Mouse (Mus musculus) heart, embryonic 11.5 days (tissue): ENCODE data around the gene Foxred2. TPM values are rescaled to one million over a fixed set of nuclear protein-coding genes. Genes with fewer than 3 reads are reported as not detected.

Source experiments
- ATAC-seq: fragments of 200-750 bp; cut with Nextera tagmentation; replicated peaks from 2 replicates; pipeline ENCODE4 v1.8.0; 2017; ENCODE audit warnings: moderate library complexity; ENCODE audit not compliant: insufficient number of reproducible peaks, low FRiP score, low TSS enrichment
- H3K27ac ChIP-seq: fragments of 300-500 bp; sonication (generic); 2 replicates; pipeline ENCODE4 v1.5.1; 2014; ENCODE audit warnings: mild to moderate bottlenecking, low read depth, low read length
- H3K27me3 ChIP-seq: fragments of 300-500 bp; sonication (generic); 2 replicates; pipeline ENCODE4 v1.6.1; 2014; ENCODE audit warnings: mild to moderate bottlenecking, low read length, mixed read lengths; ENCODE audit not compliant: control insufficient read depth, insufficient read depth
- H3K36me3 ChIP-seq: fragments of 300-500 bp; sonication (generic); 2 replicates; pipeline ENCODE4 v1.6.1; 2014; ENCODE audit warnings: mild to moderate bottlenecking, low read length, moderate library complexity, mixed read lengths; ENCODE audit not compliant: control insufficient read depth, insufficient read depth
- H3K4me1 ChIP-seq: fragments of 300-500 bp; sonication (generic); 2 replicates; pipeline ENCODE4 v1.6.1; 2014; ENCODE audit warnings: low read length; ENCODE audit not compliant: control insufficient read depth, insufficient read depth
- H3K4me2 ChIP-seq: fragments of 300-500 bp; sonication (generic); 2 replicates; pipeline ENCODE4 v1.6.1; 2014; ENCODE audit warnings: mild to moderate bottlenecking, moderate library complexity
- H3K4me3 ChIP-seq: fragments of 300-500 bp; sonication (generic); 2 replicates; pipeline ENCODE4 v1.5.1; 2014; ENCODE audit warnings: low read depth, low read length
- H3K9ac ChIP-seq: fragments of 300-500 bp; sonication (generic); 2 replicates; pipeline ENCODE4 v1.6.1; 2014; ENCODE audit warnings: mild to moderate bottlenecking, low read depth, low read length, moderate library complexity
- H3K9me3 ChIP-seq: fragments of 300-500 bp; sonication (generic); replicated peaks from 2 replicates; pipeline ENCODE4 v1.6.1; 2016; ENCODE audit warnings: low read length; ENCODE audit not compliant: control insufficient read depth
- WGBS: fragments of 180-500 bp; shearing (Covaris S2); extraction: QIAGEN DNeasy Blood & Tissue Kit; methylation state at CpG from one replicate; pipeline ENCODE4 v1.1.7; 2014; ENCODE audit not compliant: insufficient replicate concordance; 5-methylcytosine and 5-hydroxymethylcytosine counted together
- polyA plus RNA-seq: library from polyadenylated mRNA; unstranded; fragments of >200 nt; fragmentation: Nextera tagmentation; extraction: Ambion mirVana; gene quantifications from 2 replicates; pipeline ENCODE4 v1.2.1, GENCODE M21; 2014

Foxred2 gene
- polyA plus RNA-seq, 1 experiment from 2014 or later = 1.2 TPM

DNA sequence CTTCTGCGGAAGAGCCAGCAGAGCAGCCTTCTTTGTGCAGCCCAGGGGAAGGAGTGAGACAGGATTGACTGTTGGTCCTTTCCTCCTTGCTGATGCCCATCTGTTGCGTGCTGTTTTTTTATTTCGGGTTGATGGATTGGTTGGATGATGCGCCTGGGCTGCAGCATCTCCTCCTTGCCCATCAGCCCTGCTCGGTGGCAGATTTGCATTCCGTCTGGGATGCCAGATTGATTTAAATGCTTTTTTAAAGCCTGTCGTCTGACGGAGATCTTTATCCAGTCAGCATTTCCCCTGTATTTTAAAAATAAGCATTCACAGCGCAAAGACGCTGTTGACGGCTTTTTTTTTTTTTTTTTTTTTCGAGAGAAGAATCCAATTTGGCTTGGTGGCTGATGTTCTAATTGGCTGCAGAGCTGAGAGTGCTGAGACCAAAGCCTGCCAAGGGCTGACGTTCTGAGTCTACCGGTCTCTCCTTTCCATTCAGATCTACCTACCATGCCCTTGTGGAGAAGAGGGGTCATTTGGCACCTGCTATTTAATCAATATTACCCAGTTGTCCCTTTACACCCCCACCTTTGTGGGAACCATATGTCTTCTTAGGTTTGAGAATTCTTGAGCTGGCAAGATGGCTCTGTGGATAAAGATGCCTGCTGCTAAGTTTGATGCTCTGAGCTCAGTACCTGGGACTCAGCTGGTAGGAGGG, 20.7 kb downstream of the Foxred2 start:
- H3K4me1 ChIP-seq = no peaks in the 10 kb centered on the region; the same call in 1 of the 2 replicates
- no peaks in the 10 kb centered on the region for H3K9me3 ChIP-seq
- 72% methylated on average over 14 of the region's 14 CpGs for WGBS
- no peak overlapping the region for H3K27ac ChIP-seq
- H3K4me3 ChIP-seq = no peak overlapping the region
- H3K9ac ChIP-seq = no peak overlapping the region
- no peak for ATAC-seq
- H3K36me3 ChIP-seq = no peaks in the 10 kb centered on the region
- H3K4me2 ChIP-seq = no peak overlapping the region
- H3K27me3 ChIP-seq = no peaks in the 10 kb centered on the region

DNA sequence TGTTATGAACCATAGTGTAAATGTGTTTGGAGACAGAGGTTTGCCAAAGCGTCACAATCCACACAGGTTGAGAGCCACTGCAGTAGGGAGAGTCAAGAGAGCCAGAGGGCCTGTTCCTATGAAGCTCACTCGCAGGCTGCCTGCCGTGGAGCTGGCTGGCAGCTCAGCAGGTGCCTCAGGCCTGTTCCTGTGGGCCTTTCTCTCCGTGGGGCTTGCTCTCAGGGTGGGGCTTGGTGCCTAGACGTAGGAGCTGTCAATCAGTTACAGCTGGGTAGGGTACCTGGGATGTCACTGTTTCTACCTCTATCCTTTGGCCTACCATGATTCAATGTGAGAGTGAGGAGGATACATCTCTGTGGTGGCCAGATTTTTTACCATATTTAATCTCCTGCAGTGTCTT, 21.6 kb downstream of the Foxred2 start:
- no peak overlapping the region for H3K9ac ChIP-seq
- H3K4me1 ChIP-seq = peaks cover 1% of the 10 kb centered on the region; the same call in 1 of the 2 replicates
- no peak overlapping the region for H3K27ac ChIP-seq
- no peak overlapping the region for H3K4me2 ChIP-seq
- no peak overlapping the region for H3K4me3 ChIP-seq
- no peak for ATAC-seq
- WGBS = 59% methylated on average over 5 of the region's 5 CpGs
- no peaks in the 10 kb centered on the region for H3K27me3 ChIP-seq
- no peaks in the 10 kb centered on the region for H3K36me3 ChIP-seq
- H3K9me3 ChIP-seq = no peaks in the 10 kb centered on the region

DNA sequence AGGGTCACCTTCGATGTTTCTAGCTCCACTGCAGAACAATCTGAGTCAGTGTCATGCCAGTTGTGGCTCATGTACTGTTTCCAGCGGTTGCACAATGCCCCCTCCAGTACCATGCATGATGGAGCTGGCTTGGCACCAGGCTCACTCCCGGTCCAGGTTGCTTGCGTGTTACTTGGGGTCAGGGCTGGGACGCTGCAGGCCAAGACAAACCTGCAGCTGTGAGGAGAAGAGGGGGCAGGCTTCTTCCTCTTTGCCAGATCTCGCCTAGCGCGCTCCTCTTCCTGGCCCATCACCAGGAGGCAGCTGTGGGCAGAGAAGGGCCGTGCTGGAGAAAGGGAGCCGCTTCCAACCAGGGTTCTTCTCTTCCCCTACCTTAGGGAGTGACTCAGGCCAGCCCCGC, 22.2 kb downstream of the Foxred2 start:
- H3K4me3 ChIP-seq = no peak overlapping the region
- 75% methylated on average over 11 of the region's 11 CpGs for whole genome bisulfite sequencing
- H3K27ac ChIP-seq = no peak overlapping the region
- no peaks in the 10 kb centered on the region for H3K27me3 ChIP-seq
- H3K9ac ChIP-seq = peak overlapping the region; percentile 1; the same call in 1 of the 2 replicates
- H3K36me3 ChIP-seq = no peaks in the 10 kb centered on the region
- no peak for ATAC-seq
- H3K9me3 ChIP-seq = no peaks in the 10 kb centered on the region
- H3K4me2 ChIP-seq = no peak overlapping the region
- H3K4me1 ChIP-seq = peaks cover 6% of the 10 kb centered on the region; the same call in 1 of the 2 replicates

DNA sequence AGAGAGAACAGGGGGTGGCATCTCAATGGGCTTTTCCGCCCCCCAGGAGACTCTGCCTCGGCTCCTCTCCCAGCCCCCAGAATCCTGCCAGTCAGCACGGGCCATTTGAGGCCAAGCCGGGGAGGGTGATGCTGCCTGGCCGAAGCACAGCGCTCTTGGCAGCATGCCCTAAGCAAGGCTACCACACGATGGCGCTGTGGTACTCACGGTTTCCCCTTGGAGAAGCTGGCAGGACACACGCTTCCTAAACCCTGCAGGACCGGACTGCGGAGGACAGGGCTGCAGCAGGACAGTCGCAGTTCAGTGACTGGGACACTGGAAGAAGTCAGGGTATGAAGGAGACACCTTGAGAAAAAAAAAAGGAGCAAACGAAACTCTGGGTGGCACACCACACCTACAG, 22.8 kb downstream of the Foxred2 start:
- ATAC-seq = no peak
- H3K27ac ChIP-seq = no peak overlapping the region
- H3K4me2 ChIP-seq = peak overlapping the region; percentile 0
- no peaks in the 10 kb centered on the region for H3K36me3 ChIP-seq
- no peak overlapping the region for H3K9ac ChIP-seq
- no peaks in the 10 kb centered on the region for H3K27me3 ChIP-seq
- H3K4me1 ChIP-seq = peaks cover 6% of the 10 kb centered on the region; the same call in 1 of the 2 replicates
- H3K9me3 ChIP-seq = no peaks in the 10 kb centered on the region
- 2% methylated on average over 14 of the region's 14 CpGs for WGBS
- no peak overlapping the region for H3K4me3 ChIP-seq

DNA sequence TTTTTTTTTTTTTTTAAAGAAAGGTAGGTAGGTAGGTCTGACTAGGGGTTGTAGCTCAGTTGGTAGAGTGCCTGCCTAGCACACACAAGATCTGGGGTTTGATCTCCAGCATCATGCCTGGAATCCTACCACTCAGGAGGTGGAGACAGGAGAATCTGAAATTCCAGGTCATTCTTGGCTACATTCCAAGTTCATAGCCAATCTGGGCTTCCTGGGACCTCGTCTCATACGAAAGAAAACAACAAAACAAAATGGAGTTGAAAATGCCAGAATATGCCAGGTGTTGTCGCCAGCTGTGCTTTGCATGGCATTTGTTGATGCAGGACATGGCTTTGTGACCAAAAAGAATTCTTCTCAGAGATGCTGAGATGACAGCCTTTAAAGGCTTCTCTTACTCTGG, 23.3 kb downstream of the Foxred2 start:
- no peak for ATAC-seq
- Histone ChIP-seq H3K27me3 (no peaks in the 10 kb centered on the region), H3K9me3 (no peaks in the 10 kb centered on the region), H3K4me2 (peak overlapping the region; percentile 0; the same call in 1 of the 2 replicates), H3K36me3 (no peaks in the 10 kb centered on the region), H3K4me1 (peaks cover 6% of the 10 kb centered on the region; the same call in 1 of the 2 replicates), H3K27ac (no peak overlapping the region), H3K9ac (no peak overlapping the region), H3K4me3 (no peak overlapping the region)
- WGBS = 61% methylated on average over 3 of the region's 3 CpGs

DNA sequence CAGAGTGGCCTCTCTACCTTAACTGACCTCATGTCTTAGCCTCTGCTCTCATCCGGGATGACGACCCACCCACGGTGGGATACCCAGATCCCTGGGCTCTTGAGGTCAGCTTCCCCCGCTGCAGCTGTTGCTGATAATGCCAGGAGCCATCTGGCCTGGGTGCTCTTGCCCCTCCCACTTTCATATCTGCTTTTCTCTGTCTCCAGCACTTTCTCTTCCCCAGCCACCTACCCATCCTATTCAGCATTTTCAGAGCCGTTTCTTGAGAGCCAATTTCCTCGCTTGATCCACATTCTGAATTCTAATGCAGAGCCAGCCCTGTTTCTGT, 24.9 kb downstream of the Foxred2 start:
- Histone ChIP-seq H3K9ac (no peak overlapping the region), H3K27ac (no peak overlapping the region), H3K27me3 (no peaks in the 10 kb centered on the region), H3K36me3 (no peaks in the 10 kb centered on the region), H3K9me3 (no peaks in the 10 kb centered on the region), H3K4me2 (no peak overlapping the region; the same call in 1 of the 2 replicates), H3K4me1 (peaks cover 13% of the 10 kb centered on the region), H3K4me3 (no peak overlapping the region)
- no peak for ATAC-seq
- 49% methylated on average over 6 of the region's 6 CpGs for WGBS

DNA sequence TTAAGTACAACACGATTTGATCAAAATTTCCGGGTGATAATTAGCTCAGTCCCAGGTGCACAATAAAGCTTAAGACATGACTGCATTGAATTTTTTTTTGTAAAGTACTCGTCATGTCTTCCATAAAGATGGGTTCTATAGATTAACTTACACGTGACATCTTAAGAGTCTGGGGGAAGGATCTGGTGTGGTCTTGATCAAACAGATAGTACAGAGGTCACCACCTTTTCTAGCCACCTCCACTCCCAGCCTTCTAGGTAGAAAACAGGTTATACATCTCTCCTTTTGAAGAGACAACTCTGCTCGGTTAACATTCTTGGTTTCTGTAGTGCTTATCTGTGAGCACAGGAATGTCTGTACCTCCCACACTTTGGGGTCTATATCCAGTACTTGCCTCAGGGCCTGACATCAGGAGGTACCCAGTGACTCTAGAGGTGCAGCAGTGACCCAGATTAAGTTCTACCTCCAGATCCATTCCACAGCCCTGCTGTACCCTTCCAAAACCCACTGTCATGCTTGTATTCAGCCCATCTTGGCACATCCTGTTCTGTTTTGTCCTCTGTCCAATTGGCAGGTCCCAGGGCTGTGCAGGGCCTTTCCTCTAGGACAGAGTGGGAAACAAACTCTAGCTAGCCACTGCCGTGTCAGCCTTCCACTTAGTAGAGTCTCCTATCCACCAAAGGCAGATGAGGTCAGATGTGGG, 25.4 kb downstream of the Foxred2 start:
- WGBS = 66% methylated on average over 6 of the region's 6 CpGs
- Histone ChIP-seq H3K36me3 (0 out of 2 replicates have a peak, but pooled peaks cover 3% of the 10 kb centered on the region), H3K9me3 (no peaks in the 10 kb centered on the region), H3K27ac (no peak overlapping the region), H3K9ac (no peak overlapping the region), H3K4me3 (no peak overlapping the region), H3K27me3 (no peaks in the 10 kb centered on the region), H3K4me2 (no peak overlapping the region), H3K4me1 (peaks cover 13% of the 10 kb centered on the region)
- ATAC-seq = no peak

DNA sequence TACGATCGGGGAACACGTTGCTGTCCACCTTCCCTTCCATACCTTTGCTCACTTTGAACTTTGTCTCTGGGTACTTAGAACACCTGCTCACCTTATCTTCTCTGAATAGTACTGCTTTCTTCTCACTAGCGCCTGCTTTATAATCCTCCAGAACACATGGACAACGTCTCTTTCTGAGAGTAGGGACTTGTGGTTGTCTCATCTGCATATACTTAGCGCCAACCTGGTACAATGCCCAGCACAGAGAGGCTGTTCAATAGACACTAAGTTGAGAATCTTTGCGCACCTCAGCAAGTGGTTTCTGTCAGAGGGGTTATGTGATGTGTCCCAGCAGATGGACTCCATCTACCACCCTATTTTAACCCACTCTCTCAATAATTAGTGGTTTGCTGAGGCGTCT, 26.7 kb downstream of the Foxred2 start:
- no peaks in the 10 kb centered on the region for H3K9me3 ChIP-seq

More for the DNA sequence above, 26.7 kb downstream of the Foxred2 start:
- Histone ChIP-seq H3K4me1 (peaks cover 13% of the 10 kb centered on the region), H3K27me3 (no peaks in the 10 kb centered on the region), H3K4me3 (peak overlapping the region; percentile 76), H3K4me2 (peak overlapping the region; percentile 87), H3K27ac (no peak overlapping the region), H3K36me3 (0 out of 2 replicates have a peak, but pooled peaks cover 3% of the 10 kb centered on the region), H3K9ac (peak overlapping the region; percentile 75; the same call in 1 of the 2 replicates)
- WGBS = 49% methylated on average over 8 of the region's 8 CpGs
- ATAC-seq = no peak
